Mouse (Mus musculus) urinary bladder, postnatal 14 days (tissue): ENCODE measurements around the gene Krtap4-2.
"Not testable (repeated sequence)": the region's sequence is repeated elsewhere in the genome, so short reads cannot be mapped to it uniquely, and the experiment has no call there.

Experiments used
- DNase-seq: peaks from one replicate; pipeline ENCODE4 v3.0.0; 2021; ENCODE audit warnings: low spot score

Gene Krtap4-2

GRCm38 (mm10) chr11:99634653-99635134 is at the start of gene Krtap4-2:
Krtap4-2 (minus strand) TSS chr11:99635084.
- no peak for DNase-seq

GRCm38 (mm10) chr11:99683481-99683880 is 48.6 kb upstream of the Krtap4-2 start:
- no peak for DNase-seq

- no peak for DNase-seq
Observed at GRCm38 (mm10) chr11:99665860-99666259, 31.0 kb upstream of the Krtap4-2 start, which contains the start of gene Krtap4-6. Krtap4-6 (minus strand) TSS chr11:99665960.

DNA sequence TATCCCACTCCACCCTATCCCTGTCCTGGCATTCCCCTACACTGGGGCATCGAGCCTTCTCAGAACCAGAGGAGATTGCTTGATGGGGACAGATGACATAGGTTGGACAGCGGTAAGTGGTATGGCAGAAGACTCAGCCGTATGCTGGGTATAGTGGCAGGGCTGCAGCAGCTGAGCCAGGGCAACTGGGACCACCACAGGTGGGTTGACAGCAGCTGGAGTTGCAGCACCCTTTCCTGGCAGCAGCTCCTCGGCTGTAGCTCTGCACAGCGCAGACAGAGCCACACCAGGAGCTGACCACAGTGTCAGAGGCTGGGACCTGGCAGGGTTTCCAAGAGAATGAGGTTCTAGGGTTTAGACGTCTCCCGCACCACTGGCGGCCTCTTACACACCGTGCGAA is 27.9 kb upstream of the Krtap4-2 start:
- no peak for DNase-seq

DNA sequence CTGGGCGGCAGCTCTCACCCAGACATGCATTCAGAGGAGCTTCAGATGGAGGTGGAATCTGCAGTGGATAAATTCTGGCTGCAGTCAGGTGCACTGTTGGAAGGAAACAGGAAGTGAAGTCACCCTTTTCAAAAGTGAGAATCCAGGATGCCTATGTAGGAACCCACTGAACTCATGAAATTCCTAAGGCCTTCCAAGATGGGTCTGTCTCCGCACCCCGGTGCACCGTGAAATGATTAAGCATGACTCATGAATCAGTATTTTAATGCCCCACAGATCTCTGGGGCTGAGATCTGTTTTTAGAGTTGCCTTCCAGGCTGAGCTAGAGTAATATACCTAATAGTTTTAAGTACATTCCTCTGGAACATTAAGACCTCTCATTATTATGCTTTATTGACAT is 24.4 kb upstream of the Krtap4-2 start:
- no peak for DNase-seq

DNA sequence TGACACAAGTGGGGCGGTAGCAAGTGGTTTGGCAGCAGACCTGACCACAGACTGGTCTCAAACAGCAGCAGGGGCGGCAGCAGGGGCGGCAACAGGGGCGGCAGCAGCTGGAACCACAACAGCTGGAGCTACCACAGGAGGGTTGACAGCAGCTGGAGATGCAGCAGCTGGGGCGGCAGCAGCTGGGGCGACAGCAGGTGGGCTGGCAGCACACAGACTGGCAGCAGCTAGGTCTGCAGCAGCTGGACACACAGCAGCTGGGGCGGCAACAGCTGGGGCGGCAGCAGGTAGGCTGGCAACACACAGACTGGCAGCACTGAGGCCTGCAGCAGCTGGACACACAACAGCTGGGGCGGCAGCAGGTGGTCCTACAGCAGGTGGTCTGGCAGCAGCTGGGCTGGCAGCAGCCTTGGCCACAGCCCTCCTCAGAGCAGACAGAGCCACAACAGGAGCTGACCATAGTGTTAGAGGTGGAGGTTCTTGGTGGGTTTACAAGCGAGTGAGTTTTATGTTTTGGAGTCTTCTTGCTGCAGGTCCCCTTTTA is 23.7 kb upstream of the Krtap4-2 start, which contains the start of gene Gm11563:
Gm11563 (minus strand) TSS at position 494 of the 544 bp plus-strand sequence.
- DNase-seq: not testable (repeated sequence)

DNA sequence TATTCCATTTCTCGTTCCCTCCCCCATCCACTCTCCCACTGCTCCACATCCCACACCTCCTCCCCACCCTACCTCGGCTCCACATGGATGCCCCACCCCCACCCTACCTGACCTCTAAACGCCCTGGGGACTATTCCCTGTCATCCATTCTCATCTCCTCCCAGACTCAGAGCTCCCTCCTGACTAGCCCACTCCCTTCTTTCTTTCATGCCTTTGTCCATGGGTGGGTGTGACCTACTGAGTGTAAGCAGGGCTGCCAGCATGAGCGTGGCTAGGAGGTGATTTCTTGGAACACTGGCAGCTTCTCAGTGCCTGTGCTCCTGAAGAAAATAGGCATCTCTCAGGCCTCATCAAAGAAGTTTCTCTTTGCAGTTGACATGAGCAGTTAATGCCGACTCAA is 22.2 kb upstream of the Krtap4-2 start:
- no peak for DNase-seq

GRCm38 (mm10) chr11:99650136-99650535 is 15.3 kb upstream of the Krtap4-2 start, which contains the start of gene Gm11555:
Gm11555 (minus strand) TSS chr11:99650236.
- no peak for DNase-seq

GRCm38 (mm10) chr11:99646444-99646843 is 11.6 kb upstream of the Krtap4-2 start:
- no peak for DNase-seq

GRCm38 (mm10) chr11:99644351-99644750 is 9.5 kb upstream of the Krtap4-2 start:
- no peak for DNase-seq

- not testable (repeated sequence) for DNase-seq
Observed at GRCm38 (mm10) chr11:99643635-99644139, 8.8 kb upstream of the Krtap4-2 start, which contains the start of gene Krtap4-7. Krtap4-7 (minus strand) TSS chr11:99644089.

- no peak for DNase-seq
Observed at GRCm38 (mm10) chr11:99640926-99641325, 6.0 kb upstream of the Krtap4-2 start.

DNA sequence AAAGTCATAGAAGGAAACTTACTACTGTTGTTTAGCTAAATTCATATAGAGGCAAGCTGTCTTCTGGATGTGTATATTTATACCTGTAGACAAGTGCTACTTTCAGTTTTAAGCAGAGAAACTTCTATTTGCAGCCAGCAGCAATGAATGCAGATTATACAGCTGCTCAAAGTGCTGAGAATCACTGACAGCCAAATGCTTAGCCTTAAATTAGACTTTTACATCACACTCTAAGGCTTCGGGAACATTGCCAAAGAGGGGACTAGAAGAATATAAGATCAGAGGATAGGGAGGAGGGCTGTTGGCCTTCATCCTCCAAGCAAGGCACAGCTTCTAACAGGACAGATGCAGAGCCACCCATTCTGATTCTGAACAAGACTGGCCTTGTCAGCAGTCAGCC is 2.2 kb upstream of the Krtap4-2 start:
- no peak for DNase-seq

DNA sequence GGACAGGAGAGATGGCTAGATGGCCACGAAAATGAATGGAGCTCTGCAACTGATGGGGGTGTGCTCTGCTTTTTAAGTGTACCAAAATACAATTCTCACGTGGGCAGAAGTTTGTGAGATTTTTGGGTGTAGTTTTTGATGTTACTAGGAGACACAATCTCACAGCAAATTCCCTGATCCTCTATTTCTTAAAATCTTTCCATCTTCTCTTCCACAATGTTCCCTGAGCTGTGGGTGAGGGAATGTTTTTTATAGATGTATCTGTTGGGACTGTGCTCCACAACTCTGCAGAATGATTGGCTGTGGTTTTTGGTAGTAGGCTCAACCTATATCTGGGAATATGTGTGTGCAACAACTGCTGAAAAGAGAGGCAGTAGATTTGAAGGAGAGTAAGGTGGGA is 1.6 kb downstream of the Krtap4-2 start:
- no peak for DNase-seq

DNA sequence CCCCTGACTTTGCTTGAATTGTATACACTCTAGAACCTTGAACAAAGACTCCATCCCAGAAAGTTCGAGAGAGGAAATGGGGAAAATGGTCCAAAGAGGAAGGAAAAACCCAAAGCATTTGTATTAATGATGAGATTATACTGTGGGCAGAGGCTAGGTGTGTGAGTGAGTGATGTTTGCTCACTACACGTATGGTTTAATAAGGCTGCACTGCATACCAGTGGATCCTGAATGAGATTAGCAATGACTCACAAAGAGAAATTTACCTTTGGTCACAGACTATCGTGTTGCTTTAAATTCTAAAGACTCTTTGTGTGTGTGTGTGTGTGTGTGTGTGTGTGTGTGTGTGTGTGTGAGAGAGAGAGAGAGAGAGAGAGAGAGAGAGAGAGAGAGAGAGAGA is 4.0 kb downstream of the Krtap4-2 start:
- DNase-seq: no peak

DNA sequence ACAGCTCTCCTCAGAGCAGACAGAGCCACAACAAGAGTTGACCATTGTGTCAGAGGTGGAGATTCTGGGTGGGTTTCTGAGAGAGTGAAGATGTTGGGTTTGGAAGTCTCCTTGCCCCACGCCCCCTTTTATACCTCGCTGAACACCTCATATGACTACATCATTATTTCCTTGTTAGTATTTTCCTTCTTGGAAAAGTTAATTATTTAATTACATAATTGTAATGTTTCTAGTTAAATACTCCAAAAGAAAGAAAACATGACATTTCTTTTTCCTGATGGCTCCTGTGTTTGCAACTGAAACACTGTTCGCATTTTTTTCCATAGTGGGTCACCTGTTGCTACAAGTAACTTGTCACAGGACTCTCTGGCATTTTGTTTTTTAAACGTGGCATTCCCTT is 6.7 kb downstream of the Krtap4-2 start, which contains the start of gene Krtap4-1:
Krtap4-1 (minus strand) TSS at position 101 of the 400 bp plus-strand sequence.
- DNase-seq: no peak

- DNase-seq: no peak
Observed at GRCm38 (mm10) chr11:99620335-99620734, 14.5 kb downstream of the Krtap4-2 start, which contains the start of gene Gm11562. Gm11562 (minus strand) TSS chr11:99620435.

GRCm38 (mm10) chr11:99614796-99615363 is 20.0 kb downstream of the Krtap4-2 start, which contains the start of gene Krtap2-4:
Krtap2-4 (minus strand) TSS chr11:99614846.
- no peak for DNase-seq

GRCm38 (mm10) chr11:99610089-99610488 is 24.8 kb downstream of the Krtap4-2 start, which contains the start of gene Gm11937:
Gm11937 (minus strand) TSS chr11:99610189.
- not testable (repeated sequence) for DNase-seq

GRCm38 (mm10) chr11:99609126-99609525 is 25.8 kb downstream of the Krtap4-2 start:
- no peak for DNase-seq

DNA sequence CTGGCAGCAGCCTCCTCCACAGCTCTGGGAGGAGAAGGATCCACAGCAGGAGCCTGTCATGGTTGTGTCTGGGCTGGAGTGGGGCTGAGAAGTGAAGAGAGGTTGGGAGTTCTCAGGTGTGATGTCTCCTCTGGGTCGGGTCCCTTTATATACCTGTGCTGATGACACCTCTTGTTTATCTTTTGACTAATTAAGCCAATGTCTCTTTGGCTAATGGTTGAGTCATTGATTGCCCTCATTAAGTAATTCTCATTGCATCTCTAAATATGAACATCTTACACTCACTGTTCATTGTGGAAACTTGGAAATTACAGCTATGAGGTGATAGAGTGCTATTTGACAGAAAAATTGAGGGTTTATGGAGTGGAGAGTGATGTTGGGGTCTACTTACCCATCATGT is 31.7 kb downstream of the Krtap4-2 start, which contains the start of gene Gm11938:
Gm11938 (minus strand) TSS at position 101 of the 400 bp plus-strand sequence.
- DNase-seq: not testable (repeated sequence)

DNA sequence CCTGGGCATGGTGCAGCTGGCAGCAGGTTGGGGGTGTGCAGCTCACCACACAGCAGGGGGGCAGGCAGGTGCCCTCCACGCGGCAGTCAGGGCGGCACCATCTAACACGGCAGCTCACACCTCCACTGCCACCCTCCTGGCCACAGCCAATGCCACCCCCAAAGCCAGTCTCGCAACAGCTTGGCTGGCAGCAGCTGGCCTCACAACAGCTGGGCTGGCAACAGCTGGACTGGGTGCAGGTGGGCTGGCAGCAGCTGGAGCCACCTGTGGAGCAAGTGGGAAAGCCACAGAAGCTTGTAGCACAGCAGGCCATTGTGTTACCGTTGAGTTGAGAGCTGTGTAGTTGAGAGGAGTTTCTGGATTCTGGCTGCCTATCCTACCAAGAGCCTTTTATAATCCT is 37.1 kb downstream of the Krtap4-2 start, which contains the start of gene Krtap9-3:
Krtap9-3 (minus strand) TSS at position 364 of the 400 bp plus-strand sequence.
- not testable (repeated sequence) for DNase-seq

GRCm38 (mm10) chr11:99590981-99591380 is 43.9 kb downstream of the Krtap4-2 start, which contains the start of gene Krtap1-3:
Krtap1-3 (minus strand) TSS chr11:99591339.
- DNase-seq: no peak
